Mouse (Mus musculus): ENCODE measurements at regions not wholly inside any gene's neighbourhood (a gene's known extent, or its start where the extent isn't known, plus 50 kb on each side); places are given as distances from the start of the nearest gene placed in this dataset.
A peak's percentile ranks its signal among the peaks of the same experiment; 100 is the strongest.

DNA sequence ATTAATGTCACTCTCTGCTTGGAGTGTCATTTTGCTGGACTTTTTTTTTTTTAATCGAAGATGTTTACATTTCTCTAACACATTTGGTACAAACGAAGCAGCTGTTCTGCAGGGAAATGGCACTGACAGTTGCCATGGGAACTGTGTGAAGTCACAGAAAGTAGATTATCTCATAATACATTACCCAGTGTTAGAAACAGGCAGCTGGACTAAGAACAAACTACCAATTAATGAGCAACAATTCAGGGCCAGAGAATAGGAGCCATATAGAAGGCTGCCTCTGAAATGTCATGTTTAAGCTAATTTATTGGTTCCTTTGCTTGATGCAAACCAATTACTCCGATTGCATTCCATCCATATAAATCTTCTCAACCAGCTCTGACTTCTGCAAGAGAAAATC is 159.3 kb upstream of the Large1 start:
- peak; percentile 28 for DNase-seq
